ENCODE assay signal across 9 mouse cellular contexts in the genomic region with DNA sequence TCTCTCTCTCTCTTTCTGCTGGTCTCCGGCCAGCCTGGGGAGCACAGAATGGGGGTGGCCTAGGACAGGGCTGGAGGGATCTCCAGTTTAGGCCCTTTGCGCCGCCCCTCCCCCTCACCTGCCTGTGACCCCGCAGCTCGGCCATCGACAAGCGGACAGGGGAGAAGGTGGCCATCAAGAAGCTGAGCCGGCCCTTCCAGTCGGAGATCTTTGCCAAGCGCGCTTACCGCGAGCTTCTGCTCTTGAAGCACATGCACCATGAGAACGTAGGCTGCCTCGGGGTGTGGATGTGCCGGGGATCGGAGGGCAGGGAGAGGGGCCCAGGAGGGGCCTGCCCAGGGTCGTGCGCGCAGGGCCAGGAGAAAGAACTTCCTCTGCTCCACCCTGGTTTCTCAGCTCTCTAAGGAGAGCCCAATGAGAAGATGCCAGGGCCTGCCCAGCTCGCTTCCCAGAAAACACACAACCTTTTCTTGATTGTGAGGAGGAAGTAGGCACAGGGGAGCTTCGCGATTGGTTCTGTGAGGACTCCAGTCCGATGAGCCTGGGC. TPM values are rescaled to one million over a fixed set of nuclear protein-coding genes. Genes with fewer than 3 reads are reported as not detected.
DNase-seq lines count a peak whose midpoint lies in the region; ATAC-seq lines count a peak whose summit lies in the region.
"Had no signal": no experiment of that assay in that cellular context is flagged by ENCODE, and none has a peak within 500 bp of the region (broad histone marks: within the 10 kb centered on the region; RNA-seq: fewer than 3 reads in every experiment).

No protein-coding gene starts in this region.

- H3K27me3 ChIP-seq in hindbrain, embryonic 11.5 days (ENCODE audit: control insufficient read depth, insufficient read depth, low read length): peaks cover 28% of the 10 kb centered on the region
- H3K27me3 ChIP-seq in liver, embryonic 12.5 days (replicated peaks): peaks cover 72% of the 10 kb centered on the region
- H3K27me3 ChIP-seq in neural tube, embryonic 13.5 days: peaks cover 46% of the 10 kb centered on the region

- no peak for ATAC-seq in hindbrain, embryonic 11.5 days (ENCODE audit: low FRiP score)
- no peak for ATAC-seq in liver, embryonic 12.5 days
- no peak; the same call in 1 of the 2 replicates for ATAC-seq in neural tube, embryonic 13.5 days (ENCODE audit: low read depth)

- H3K9me3 ChIP-seq in hindbrain, embryonic 11.5 days (ENCODE audit: control insufficient read depth, low read length): no peaks in the 10 kb centered on the region
- peaks cover 4% of the 10 kb centered on the region; the same call in 1 of the 2 replicates for H3K9me3 ChIP-seq in liver, embryonic 12.5 days (replicated peaks)
- no peaks in the 10 kb centered on the region for H3K9me3 ChIP-seq in neural tube, embryonic 13.5 days

- peak overlapping the region; percentile 35 for H3K4me3 ChIP-seq in hindbrain, embryonic 11.5 days (ENCODE audit: low read depth, low read length)
- H3K4me3 ChIP-seq in liver, embryonic 12.5 days: peak overlapping the region; percentile 50
- peak overlapping the region; percentile 30 for H3K4me3 ChIP-seq in neural tube, embryonic 13.5 days
- H3K4me3 ChIP-seq: myocyte had no signal

- H3K36me3 ChIP-seq in hindbrain, embryonic 11.5 days (ENCODE audit: control insufficient read depth, insufficient read depth, low read length): no peaks in the 10 kb centered on the region
- H3K36me3 ChIP-seq in liver, embryonic 12.5 days: no peaks in the 10 kb centered on the region
- no peaks in the 10 kb centered on the region for H3K36me3 ChIP-seq in neural tube, embryonic 13.5 days

- peaks cover 2% of the 10 kb centered on the region for H3K4me1 ChIP-seq in hindbrain, embryonic 11.5 days (replicated peaks; ENCODE audit: control insufficient read depth, insufficient read depth, low read length)
- H3K4me1 ChIP-seq in liver, embryonic 12.5 days: peaks cover 16% of the 10 kb centered on the region
- peaks cover 18% of the 10 kb centered on the region for H3K4me1 ChIP-seq in neural tube, embryonic 13.5 days (replicated peaks)

- peak overlapping the region; percentile 63 for H3K4me2 ChIP-seq in hindbrain, embryonic 11.5 days (replicated peaks; ENCODE audit: low read depth, low read length)
- peak overlapping the region; percentile 69 for H3K4me2 ChIP-seq in liver, embryonic 12.5 days
- H3K4me2 ChIP-seq in neural tube, embryonic 13.5 days: peak overlapping the region; percentile 61

- 7% methylated on average over 24 of the region's 24 CpGs for WGBS in hindbrain, embryonic 11.5 days
- 1% methylated on average over 24 of the region's 24 CpGs for WGBS in liver, embryonic 12.5 days (ENCODE audit: insufficient replicate concordance)
- WGBS in neural tube, embryonic 13.5 days: 7% methylated on average over 22 of the region's 24 CpGs

- no peak overlapping the region for H3K27ac ChIP-seq in hindbrain, embryonic 11.5 days (ENCODE audit: low read depth, low read length)
- no peak overlapping the region for H3K27ac ChIP-seq in liver, embryonic 12.5 days
- H3K27ac ChIP-seq in neural tube, embryonic 13.5 days (replicated peaks): no peak overlapping the region

- peak; percentile 19 for DNase-seq in right cerebral cortex, adult 18-20 months
- DNase-seq in right cerebral cortex, postnatal 25 days: no peak
- DNase-seq in embryo, embryonic 10.5 days (ENCODE audit: low spot score): peak; percentile 42
- DNase-seq in hindbrain, embryonic 11.5 days (ENCODE audit: low spot score): peak; percentile 44
- no peak for DNase-seq in spleen, postnatal 14 days (ENCODE audit: low spot score in 2 of 2)
- no peak for DNase-seq in right cerebral cortex, postnatal 36 days (ENCODE audit: low spot score in 2 of 2)

- H3K9ac ChIP-seq in hindbrain, embryonic 11.5 days (ENCODE audit: low read depth, low read length): 0 out of 2 replicates have a peak overlapping the region, but pooled peaks have one; percentile 15
- H3K9ac ChIP-seq in liver, embryonic 12.5 days: 0 out of 2 replicates have a peak overlapping the region, but pooled peaks have one; percentile 4
- peak overlapping the region; percentile 34; the same call in 1 of the 2 replicates for H3K9ac ChIP-seq in neural tube, embryonic 13.5 days

RNA-seq across cellular contexts. Expression of gene Mapk13, which starts 0.9 kb away (rescaled TPM):
- 3.3 TPM in 2 replicates for polyA plus RNA-seq in hindbrain, embryonic 11.5 days (2014; fragmentation: Nextera tagmentation; extraction: Ambion mirVana)
- polyA plus RNA-seq in liver, embryonic 12.5 days (2016; fragmentation: Nextera tagmentation; extraction: Ambion mirVana): 2.3 and 2.5 TPM in 2 replicates
- 0.52 and 1.8 TPM in 2 replicates for polyA plus RNA-seq in neural tube, embryonic 13.5 days (2015; fragmentation: Nextera tagmentation; extraction: Ambion mirVana)

RNA-seq across cellular contexts. Expression of gene Brpf3, which starts 30.9 kb away (rescaled TPM):
- 7.1 and 9.8 TPM in 2 replicates for polyA plus RNA-seq in hindbrain, embryonic 11.5 days (2014; fragmentation: Nextera tagmentation; extraction: Ambion mirVana)
- 67.4 and 68.8 TPM in 2 replicates for polyA plus RNA-seq in liver, embryonic 12.5 days (2016; fragmentation: Nextera tagmentation; extraction: Ambion mirVana)
- 7.1 and 7.8 TPM in 2 replicates for polyA plus RNA-seq in neural tube, embryonic 13.5 days (2015; fragmentation: Nextera tagmentation; extraction: Ambion mirVana)

RNA-seq across cellular contexts. Expression of gene AC170998.1, which starts 44.1 kb away (rescaled TPM):
- polyA plus RNA-seq in hindbrain, embryonic 11.5 days (2014; fragmentation: Nextera tagmentation; extraction: Ambion mirVana): 0.70 and 1.5 TPM in 2 replicates
- polyA plus RNA-seq in liver, embryonic 12.5 days (2016; fragmentation: Nextera tagmentation; extraction: Ambion mirVana): 2.5 and 3.1 TPM in 2 replicates
- polyA plus RNA-seq in neural tube, embryonic 13.5 days (2015; fragmentation: Nextera tagmentation; extraction: Ambion mirVana): 1.7 and 1.8 TPM in 2 replicates
- polyA plus RNA-seq: myocyte had no signal

Comparison
In these comparisons a context has a peak if more than half of its experiments do, and no peak if none do; other contexts are left out.
1. DNase-seq: peak in right cerebral cortex, adult 18-20 months (single experiment), embryo, embryonic 10.5 days (single experiment) and hindbrain, embryonic 11.5 days (single experiment); none in right cerebral cortex, postnatal 25 days (single experiment), spleen, postnatal 14 days (0 of 2) and right cerebral cortex, postnatal 36 days (0 of 2).
2. Peak in every context shown above with its lines, with median percentiles within 50 percentile points of each other: H3K4me2 ChIP-seq, H3K4me3 ChIP-seq and H3K9ac ChIP-seq.